Mouse (Mus musculus) heart, embryonic 11.5 days (tissue): ENCODE data around the gene Gm5134. TPM values are rescaled to one million over a fixed set of nuclear protein-coding genes. Genes with fewer than 3 reads are reported as not detected.

Experiments
- ATAC-seq: fragments of 200-750 bp; cut with Nextera tagmentation; replicated peaks from 2 replicates; pipeline ENCODE4 v1.8.0; 2017; ENCODE audit warnings: moderate library complexity; ENCODE audit not compliant: insufficient number of reproducible peaks, low FRiP score, low TSS enrichment
- H3K27ac ChIP-seq: fragments of 300-500 bp; sonication (generic); 2 replicates; pipeline ENCODE4 v1.5.1; 2014; ENCODE audit warnings: mild to moderate bottlenecking, low read depth, low read length
- H3K27me3 ChIP-seq: fragments of 300-500 bp; sonication (generic); 2 replicates; pipeline ENCODE4 v1.6.1; 2014; ENCODE audit warnings: mild to moderate bottlenecking, low read length, mixed read lengths; ENCODE audit not compliant: control insufficient read depth, insufficient read depth
- H3K36me3 ChIP-seq: fragments of 300-500 bp; sonication (generic); 2 replicates; pipeline ENCODE4 v1.6.1; 2014; ENCODE audit warnings: mild to moderate bottlenecking, low read length, moderate library complexity, mixed read lengths; ENCODE audit not compliant: control insufficient read depth, insufficient read depth
- H3K4me1 ChIP-seq: fragments of 300-500 bp; sonication (generic); 2 replicates; pipeline ENCODE4 v1.6.1; 2014; ENCODE audit warnings: low read length; ENCODE audit not compliant: control insufficient read depth, insufficient read depth
- H3K4me2 ChIP-seq: fragments of 300-500 bp; sonication (generic); 2 replicates; pipeline ENCODE4 v1.6.1; 2014; ENCODE audit warnings: mild to moderate bottlenecking, moderate library complexity
- H3K4me3 ChIP-seq: fragments of 300-500 bp; sonication (generic); 2 replicates; pipeline ENCODE4 v1.5.1; 2014; ENCODE audit warnings: low read depth, low read length
- H3K9ac ChIP-seq: fragments of 300-500 bp; sonication (generic); 2 replicates; pipeline ENCODE4 v1.6.1; 2014; ENCODE audit warnings: mild to moderate bottlenecking, low read depth, low read length, moderate library complexity
- H3K9me3 ChIP-seq: fragments of 300-500 bp; sonication (generic); replicated peaks from 2 replicates; pipeline ENCODE4 v1.6.1; 2016; ENCODE audit warnings: low read length; ENCODE audit not compliant: control insufficient read depth
- WGBS: fragments of 180-500 bp; shearing (Covaris S2); extraction: QIAGEN DNeasy Blood & Tissue Kit; methylation state at CpG from one replicate; pipeline ENCODE4 v1.1.7; 2014; ENCODE audit not compliant: insufficient replicate concordance; 5-methylcytosine and 5-hydroxymethylcytosine counted together
- microRNA-seq: library from miRNA; unstranded; fragments of <30 nt; microRNA quantifications from one replicate; pipeline ENCODE4, GENCODE M21; 2016; ENCODE audit warnings: borderline number of aligned reads
- polyA plus RNA-seq: library from polyadenylated mRNA; unstranded; fragments of >200 nt; fragmentation: Nextera tagmentation; extraction: Ambion mirVana; gene quantifications from 2 replicates; pipeline ENCODE4 v1.2.1, GENCODE M21; 2014

Gm5134 gene
- polyA plus RNA-seq, 1 experiment from 2014 or later = not detected

GRCm38 (mm10) chr10:76047182-76047869, 93.0 kb downstream of the Gm5134 start:
- Histone ChIP-seq H3K27me3 (no peaks in the 10 kb centered on the region), H3K9me3 (no peaks in the 10 kb centered on the region), H3K9ac (no peak overlapping the region), H3K27ac (no peak overlapping the region), H3K4me3 (no peak overlapping the region), H3K36me3 (peaks cover 2% of the 10 kb centered on the region; the same call in 1 of the 2 replicates), H3K4me2 (no peak overlapping the region), H3K4me1 (peaks cover 10% of the 10 kb centered on the region)
- WGBS = 29% methylated on average over 5 of the region's 5 CpGs
- ATAC-seq = no peak

GRCm38 (mm10) chr10:76048967-76049366, 94.7 kb downstream of the Gm5134 start:
- no peak for ATAC-seq
- Histone ChIP-seq H3K4me3 (no peak overlapping the region), H3K4me1 (peaks cover 10% of the 10 kb centered on the region), H3K27me3 (no peaks in the 10 kb centered on the region), H3K9ac (no peak overlapping the region), H3K27ac (no peak overlapping the region), H3K4me2 (no peak overlapping the region), H3K9me3 (no peaks in the 10 kb centered on the region), H3K36me3 (no peaks in the 10 kb centered on the region; the same call in 1 of the 2 replicates)
- WGBS = 41% methylated on average over 6 of the region's 6 CpGs

- Histone ChIP-seq H3K4me3 (no peak overlapping the region), H3K4me2 (no peak overlapping the region), H3K27ac (no peak overlapping the region), H3K27me3 (no peaks in the 10 kb centered on the region), H3K9ac (no peak overlapping the region), H3K9me3 (no peaks in the 10 kb centered on the region), H3K4me1 (peaks cover 6% of the 10 kb centered on the region), H3K36me3 (no peaks in the 10 kb centered on the region)
- WGBS = 76% methylated on average over 11 of the region's 11 CpGs
- ATAC-seq = no peak
These were observed 97.5 kb downstream of the Gm5134 start for GRCm38 (mm10) chr10:76051860-76052259.

Small RNA genes within 50 kb of the gene (microRNA-seq; reads per million reads assigned to microRNA genes)
- not detected for gene Mir6409

Other genes starting within 250 kb of the Gm5134 start
- gene Cabin1, start 190.2 kb upstream of the Gm5134 start, polyA plus RNA-seq = 18.5 and 28.6 TPM in 2 replicates
- gene Ddt, start 181.1 kb upstream of the Gm5134 start, polyA plus RNA-seq = 41.1 and 44.4 TPM in 2 replicates
- gene Gm20441, start 173.6 kb upstream of the Gm5134 start, polyA plus RNA-seq = not detected in 2 replicates
- 3.0 and 3.4 TPM in 2 replicates for gene Gstt3, start 173.1 kb upstream of the Gm5134 start, polyA plus RNA-seq
- 4.3 and 5.1 TPM in 2 replicates for gene Gstt1, start 155.9 kb upstream of the Gm5134 start, polyA plus RNA-seq
- gene Gstt4, start 132.0 kb upstream of the Gm5134 start, polyA plus RNA-seq = not detected in 2 replicates
- gene Gstt2, start 117.1 kb upstream of the Gm5134 start, polyA plus RNA-seq = 8.7 and 8.8 TPM in 2 replicates
- gene Mif, start 94.3 kb upstream of the Gm5134 start, polyA plus RNA-seq = 2,705 and 2,898 TPM in 2 replicates
- gene Derl3, start 61.1 kb upstream of the Gm5134 start, polyA plus RNA-seq = 2.4 and 3.4 TPM in 2 replicates
- gene Smarcb1, start 32.9 kb upstream of the Gm5134 start, polyA plus RNA-seq = 131 and 139 TPM in 2 replicates
- 414 and 441 TPM in 2 replicates for gene Chchd10, start 21.4 kb upstream of the Gm5134 start, polyA plus RNA-seq
- 17.5 and 26.0 TPM in 2 replicates for gene Mmp11, start 18.0 kb upstream of the Gm5134 start, polyA plus RNA-seq
- 2.3 and 2.8 TPM in 2 replicates for gene Gm867, start 13.8 kb upstream of the Gm5134 start, polyA plus RNA-seq
- 0.89 and 0.92 TPM in 2 replicates for gene Vpreb3, start 11.5 kb upstream of the Gm5134 start, polyA plus RNA-seq
- 22.0 and 23.6 TPM in 2 replicates for gene Zfp280b, start 78.1 kb downstream of the Gm5134 start, polyA plus RNA-seq
- not detected in 2 replicates for gene Slc5a4b, start 156.4 kb downstream of the Gm5134 start, polyA plus RNA-seq
- not detected in 2 replicates for gene Slc5a4a, start 192.9 kb downstream of the Gm5134 start, polyA plus RNA-seq